Mouse (Mus musculus) lung, postnatal 0 days (tissue): ENCODE data around the gene Numa1.

Source experiments
- CTCF ChIP-seq: IDR thresholded peaks from 2 replicates; pipeline ENCODE4 v1.5.1; 2016; ENCODE audit warnings: antibody characterized with exemption, mild to moderate bottlenecking
- EP300 ChIP-seq: IDR thresholded peaks from 2 replicates; pipeline ENCODE4 v1.6.1; 2016; ENCODE audit warnings: antibody characterized with exemption, mild to moderate bottlenecking, control low read depth

- TF ChIP-seq CTCF (no peak), EP300 (no peak)
These were observed 37.8 kb downstream of the Numa1 start for GRCm38 (mm10) chr7:101971721-101972120.
